Comparison of ENCODE assay signal across 9 mouse cellular contexts in genomic region chr17:80825971-80826730, GRCm38 (mm10).
DNase-seq lines count a peak whose midpoint lies in the region; ATAC-seq and TF ChIP-seq lines count a peak whose summit lies in the region.
"Had no signal": no experiment of that assay in that cellular context is flagged by ENCODE, and none has a peak within 500 bp of the region (broad histone marks: within the 10 kb centered on the region; RNA-seq: fewer than 3 reads in every experiment).

No protein-coding gene starts in this region.

- H3K4me2 ChIP-seq in limb, embryonic 14.5 days (replicated peaks; ENCODE audit: low read depth, low read length, severe bottlenecking), result peak overlapping the region; percentile 39

- H3K4me3 ChIP-seq in limb, embryonic 14.5 days (replicated peaks; ENCODE audit: low read length), result no peak overlapping the region

- TF ChIP-seq POLR2A in limb, embryonic 14.5 days (IDR thresholded peaks at IDR 0.05; ENCODE audit: borderline replicate concordance, extremely low read depth, insufficient read depth, insufficient read length), result no peak

- peak overlapping the region; percentile 89 for H3K27ac ChIP-seq in limb, embryonic 14.5 days (replicated peaks; ENCODE audit: low read depth, low read length)

- 29% methylated on average over 12 of the region's 12 CpGs for WGBS in limb, embryonic 14.5 days

- H3K9ac ChIP-seq in limb, embryonic 14.5 days (ENCODE audit: low read depth, low read length, severe bottlenecking), result no peak overlapping the region

- no peaks in the 10 kb centered on the region for H3K27me3 ChIP-seq in limb, embryonic 14.5 days (ENCODE audit: control insufficient read depth, insufficient read depth, low read length)
- H3K27me3 ChIP-seq: Patski had no signal

- H3K9me3 ChIP-seq in limb, embryonic 14.5 days (ENCODE audit: control insufficient read depth, low read length), result no peaks in the 10 kb centered on the region

- DNase-seq in R1 (ENCODE audit: low read depth, low spot score), result peak; percentile 63
- peak; percentile 36 for DNase-seq in embryo, embryonic 9.5 days (ENCODE audit: extremely low spot score)
- peak; percentile 52 for DNase-seq in heart, postnatal 25 days (ENCODE audit: low spot score)
- peak; percentile 80 for DNase-seq in limb, embryonic 14.5 days (ENCODE audit: low spot score)
- no peak for DNase-seq in left cerebral cortex, postnatal 25 days (ENCODE audit: low spot score in 2 of 2)
- DNase-seq in left cerebral cortex, postnatal 36 days (ENCODE audit: low spot score in 2 of 2), result no peak
- no peak for DNase-seq in cerebellum, adult 9-11 months

- intact Hi-C loops in heart, postnatal 25 days (cut with DNase I), result loop anchor here (1.0 to 5.0 kb wide), 3 partner anchors 24 to 106 kb away; partner anchors contain the start of gene Map4k3
- intact Hi-C loops in left cerebral cortex, postnatal 25 days (cut with DNase I), result no loop called here
- intact Hi-C loops in left cerebral cortex, postnatal 36 days (cut with DNase I), result no loop called here

- ATAC-seq in limb, embryonic 14.5 days (ENCODE audit: low FRiP score, low read depth), result peak; percentile 87
- ATAC-seq in activated CD4-positive, CD25-positive, alpha-beta regulatory T cell, adult 4 months, result no peak
- ATAC-seq: Patski had no signal

- H3K4me1 ChIP-seq in limb, embryonic 14.5 days (ENCODE audit: control insufficient read depth, insufficient read depth, low read length), result peaks cover 19% of the 10 kb centered on the region

- H3K36me3 ChIP-seq in limb, embryonic 14.5 days (ENCODE audit: control insufficient read depth, insufficient read depth, low read length), result no peaks in the 10 kb centered on the region

Comparison
In these comparisons a context has a peak if more than half of its experiments do, and no peak if none do; other contexts are left out.
1. DNase-seq: peak in R1 (single experiment), embryo, embryonic 9.5 days (single experiment), heart, postnatal 25 days (single experiment) and limb, embryonic 14.5 days (single experiment); none in left cerebral cortex, postnatal 25 days (0 of 2), left cerebral cortex, postnatal 36 days (0 of 2) and cerebellum, adult 9-11 months (single experiment).